Mouse (Mus musculus) left cerebral cortex, postnatal 4 days (tissue): Measurements from ENCODE around the gene Dohh. TPM values are rescaled to one million over a fixed set of nuclear protein-coding genes. Genes with fewer than 3 reads are reported as not detected.
A peak's percentile ranks its signal among the peaks of the same experiment; 100 is the strongest.

ENCODE experiments used
- DNase-seq: peaks from one replicate; pipeline ENCODE4 v3.0.0-alpha.2; 2022
- intact Hi-C: fragments of 180-260 bp; cut with DNase I; formaldehyde crosslinking; loops from one replicate; pipeline ENCODE4 v1.15.1; 2025
- total RNA-seq, 2 experiments: library from RNA; stranded (reverse); gene quantifications; 2 replicates each; pipeline ENCODE4 v1.2.3; 2021

Gene Dohh
- total RNA-seq, 2 experiments from 2014 or later, result 58.8 to 61.5 TPM

DNA sequence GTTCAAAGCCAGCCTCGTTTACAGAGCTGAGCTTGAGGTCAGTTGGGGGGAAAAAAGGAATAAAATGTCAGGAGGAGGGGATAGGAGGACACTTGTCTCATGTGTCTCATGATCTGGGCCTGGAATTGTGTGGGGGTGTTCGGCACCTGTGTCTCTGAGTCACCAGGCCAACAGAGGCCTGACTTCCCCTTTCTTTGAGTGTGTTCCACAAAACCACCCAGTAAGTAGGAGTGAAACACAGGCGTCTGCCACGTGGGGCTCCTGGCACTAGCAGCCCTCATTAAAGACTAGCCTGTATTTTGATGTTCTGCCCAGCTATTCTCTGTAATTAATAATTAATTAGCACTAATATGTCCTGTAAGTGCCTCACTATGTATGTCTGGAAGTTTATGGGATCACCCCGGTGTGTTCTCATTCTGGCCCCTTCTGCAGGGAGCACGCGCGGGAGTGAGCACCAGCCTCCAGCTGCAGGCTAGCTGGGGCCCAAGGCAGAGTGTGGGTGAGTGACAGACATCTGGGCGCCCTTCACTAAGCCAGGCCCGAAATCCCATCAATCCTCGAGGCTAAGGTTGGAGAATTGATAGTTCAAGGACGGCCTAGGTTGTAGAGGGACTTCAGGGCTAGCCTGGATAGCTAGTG lies 27.8 kb upstream of the Dohh start:
- no peak for DNase-seq
- intact Hi-C loops, result no loop called here

GRCm38 (mm10) chr10:81356991-81357844 lies 27.0 kb upstream of the Dohh start, which contains the start of gene Mfsd12:
Gene Mfsd12 (plus strand): TSS chr10:81357491.
- peak; percentile 94 for DNase-seq
- intact Hi-C loops, result no loop called here

- intact Hi-C loops, result no loop called here
- DNase-seq, result no peak
Measured at GRCm38 (mm10) chr10:81358209-81358608, 26.0 kb upstream of the Dohh start.

- intact Hi-C loops, result no loop called here
- no peak for DNase-seq
Measured at GRCm38 (mm10) chr10:81358841-81359240, 25.4 kb upstream of the Dohh start.

DNA sequence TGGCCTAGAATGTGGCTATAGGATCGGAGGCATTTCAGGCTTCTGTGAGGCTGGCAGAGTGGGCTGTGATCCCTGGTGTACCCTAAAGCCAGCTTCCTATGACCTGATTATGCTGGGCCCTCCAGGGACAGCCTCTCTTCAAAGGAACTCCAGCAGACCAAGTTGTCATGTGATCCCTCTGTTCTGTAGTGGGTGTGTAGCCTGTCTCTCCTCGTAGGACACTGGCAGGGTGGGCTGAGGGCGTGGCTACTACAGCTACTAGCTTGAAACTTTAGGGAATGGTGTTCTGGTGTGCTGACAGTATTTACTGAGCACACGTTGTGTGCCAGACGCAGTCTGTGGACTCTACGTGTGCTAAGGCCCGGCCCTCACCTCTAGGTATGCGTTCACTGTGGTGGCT lies 23.5 kb upstream of the Dohh start:
- DNase-seq, result no peak
- intact Hi-C loops, result no loop called here

DNA sequence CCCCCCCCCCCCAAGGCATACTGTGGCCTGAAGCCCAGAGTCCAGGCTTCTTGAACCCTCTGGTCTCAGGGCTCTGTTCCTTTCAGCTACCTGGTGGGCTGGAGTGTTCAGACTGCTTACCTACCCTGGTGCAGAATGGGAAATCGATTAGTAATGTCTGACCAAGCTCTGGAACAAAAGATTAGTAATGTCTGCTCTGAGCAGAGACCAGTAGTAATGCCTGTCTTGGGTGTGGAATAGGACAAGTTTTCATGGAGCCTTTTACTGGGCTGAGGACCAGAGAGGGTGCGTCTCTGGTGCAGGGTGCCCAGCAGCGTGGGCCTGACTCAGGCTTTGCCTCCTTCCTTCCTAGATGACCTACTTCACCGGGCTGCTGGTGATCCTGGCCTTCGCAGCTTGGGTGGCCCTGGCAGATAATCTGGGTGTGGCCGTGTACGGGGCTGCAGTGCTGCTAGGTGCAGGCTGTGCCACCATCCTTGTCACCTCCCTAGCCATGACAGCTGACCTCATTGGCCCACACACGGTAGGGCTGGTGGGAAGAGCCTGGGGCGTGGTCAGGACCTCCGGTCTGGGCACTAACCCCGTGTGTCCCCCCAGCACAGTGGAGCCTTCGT lies 21.8 kb upstream of the Dohh start:
- intact Hi-C loops, result no loop called here
- no peak for DNase-seq

DNA sequence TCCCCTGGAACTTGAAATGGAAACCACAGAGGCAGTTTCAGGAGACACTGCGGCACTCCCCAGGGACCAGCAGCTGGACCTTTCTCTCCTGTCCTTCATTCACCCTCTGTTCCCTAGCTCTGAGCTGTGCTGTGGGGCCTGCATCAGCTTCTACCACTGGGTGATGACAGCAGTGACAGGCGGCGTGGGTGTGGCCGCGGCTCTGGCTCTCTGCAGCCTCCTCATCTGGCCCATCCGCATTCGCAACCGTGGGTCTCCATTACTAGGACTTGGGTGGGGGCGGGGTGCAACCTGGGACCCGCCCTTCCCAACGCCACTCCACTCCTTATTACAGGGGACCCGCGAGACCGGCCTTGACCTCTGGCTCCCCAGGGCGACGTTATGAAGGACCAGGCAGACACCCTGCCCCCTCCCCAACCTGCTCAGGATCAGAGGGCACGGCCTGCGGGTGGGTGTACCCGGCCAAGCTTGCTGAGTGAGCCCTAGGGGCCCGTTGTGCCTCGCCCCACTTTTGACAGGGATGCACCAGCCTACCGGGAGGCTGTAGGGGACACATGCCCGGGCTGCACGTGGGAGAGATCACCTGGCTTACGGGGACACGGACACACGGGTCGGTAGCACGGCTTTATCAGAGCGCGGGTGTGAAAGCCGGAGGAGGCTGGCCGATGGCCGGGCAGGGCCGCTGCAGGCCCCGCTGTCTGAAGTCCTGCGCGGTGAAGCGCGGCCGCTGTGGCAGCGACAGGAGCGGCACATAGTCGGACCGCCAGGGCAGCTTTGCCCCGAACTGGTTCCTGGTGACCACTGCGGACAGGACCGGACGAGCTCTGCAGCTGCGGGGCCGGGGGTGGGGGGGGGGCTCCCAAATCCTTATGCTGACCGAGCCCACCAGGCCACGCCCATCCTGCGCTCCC lies 20.5 kb upstream of the Dohh start:
- intact Hi-C loops, result no loop called here
- no peak for DNase-seq

GRCm38 (mm10) chr10:81364666-81365065 lies 19.6 kb upstream of the Dohh start:
- no peak for DNase-seq
- intact Hi-C loops, result no loop called here

- intact Hi-C loops, result no loop called here
- DNase-seq, result no peak
Measured at GRCm38 (mm10) chr10:81365073-81365472, 19.2 kb upstream of the Dohh start.

DNA sequence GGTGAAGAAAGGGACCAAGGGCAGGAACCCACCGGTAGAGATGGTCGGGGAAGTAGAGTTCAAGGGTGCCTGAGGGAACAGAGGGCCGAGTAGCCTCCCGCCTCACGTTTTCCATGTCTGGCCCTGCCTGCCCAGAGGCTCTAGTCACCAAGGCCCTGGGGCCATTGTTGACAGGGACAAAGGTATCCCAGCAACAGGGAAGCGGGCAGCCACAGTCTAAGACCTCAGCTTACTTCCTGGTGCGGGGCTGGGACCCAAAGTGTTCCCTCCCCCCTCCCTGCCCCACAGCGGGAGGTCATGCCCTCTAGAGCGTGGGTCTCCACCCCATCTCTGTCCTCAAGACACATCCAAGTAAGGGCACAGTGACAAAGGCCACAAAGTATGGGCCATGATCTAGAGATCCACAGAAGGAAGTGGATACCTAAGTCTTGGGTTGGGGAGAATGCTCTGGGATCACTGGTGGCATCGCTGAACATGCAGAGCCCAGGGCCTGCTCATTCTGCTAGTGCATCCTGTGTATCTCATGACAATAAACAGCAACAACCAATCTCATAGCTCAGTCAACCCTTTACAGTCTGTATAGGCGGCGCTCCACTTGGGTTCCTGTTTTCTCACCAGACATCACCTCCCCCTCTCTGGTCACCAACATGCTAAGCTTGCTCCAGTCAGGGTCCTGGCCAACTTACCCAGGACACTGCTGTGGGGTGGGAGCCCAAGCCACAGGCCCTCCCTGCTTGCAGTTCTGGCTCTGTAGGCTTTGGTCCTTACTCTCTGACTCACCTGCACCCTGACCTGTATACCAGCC lies 18.4 kb upstream of the Dohh start, which contains the start of gene 4930404N11Rik:
Gene 4930404N11Rik (minus strand): TSS at position 145 of the 805 bp plus-strand sequence.
- no peak for DNase-seq
- intact Hi-C loops, result no loop called here

- DNase-seq, result no peak
- intact Hi-C loops, result no loop called here
Measured at GRCm38 (mm10) chr10:81366477-81367206, 17.6 kb upstream of the Dohh start.

DNA sequence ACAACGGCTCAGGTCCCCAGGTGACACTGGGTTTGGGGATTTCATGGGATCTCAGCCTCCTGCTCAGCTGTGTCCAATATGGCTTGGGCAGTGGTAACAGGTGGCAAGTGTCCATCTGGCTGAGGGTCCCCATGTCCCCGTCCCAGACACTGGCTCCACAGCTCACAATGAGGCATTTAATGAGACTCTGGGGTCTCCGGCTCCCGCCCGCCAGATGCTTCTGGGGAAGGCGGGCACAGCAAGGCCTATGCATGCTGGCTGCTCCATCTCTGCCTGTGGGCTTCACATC lies 17.1 kb upstream of the Dohh start:
- intact Hi-C loops, result no loop called here
- no peak for DNase-seq

DNA sequence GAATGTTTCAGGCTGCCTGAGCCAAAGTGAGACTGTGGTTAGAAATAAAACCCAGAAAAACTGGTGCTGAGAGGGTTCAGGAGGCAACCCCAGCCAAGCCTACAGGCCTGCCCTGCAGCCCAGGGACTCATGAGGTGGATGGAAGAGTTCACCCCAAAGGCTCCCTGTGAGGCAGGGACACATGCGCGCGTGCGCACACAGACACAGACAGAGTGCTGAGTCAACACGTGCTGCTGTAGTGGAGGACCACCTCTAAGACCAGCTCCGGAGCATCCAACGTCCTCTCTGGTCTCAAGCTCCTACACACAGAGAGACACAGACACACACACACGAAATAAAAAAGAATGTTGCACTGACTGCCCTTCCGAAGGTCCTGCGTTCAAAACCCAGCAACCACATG lies 8.9 kb upstream of the Dohh start:
- intact Hi-C loops, result no loop called here
- no peak for DNase-seq

DNA sequence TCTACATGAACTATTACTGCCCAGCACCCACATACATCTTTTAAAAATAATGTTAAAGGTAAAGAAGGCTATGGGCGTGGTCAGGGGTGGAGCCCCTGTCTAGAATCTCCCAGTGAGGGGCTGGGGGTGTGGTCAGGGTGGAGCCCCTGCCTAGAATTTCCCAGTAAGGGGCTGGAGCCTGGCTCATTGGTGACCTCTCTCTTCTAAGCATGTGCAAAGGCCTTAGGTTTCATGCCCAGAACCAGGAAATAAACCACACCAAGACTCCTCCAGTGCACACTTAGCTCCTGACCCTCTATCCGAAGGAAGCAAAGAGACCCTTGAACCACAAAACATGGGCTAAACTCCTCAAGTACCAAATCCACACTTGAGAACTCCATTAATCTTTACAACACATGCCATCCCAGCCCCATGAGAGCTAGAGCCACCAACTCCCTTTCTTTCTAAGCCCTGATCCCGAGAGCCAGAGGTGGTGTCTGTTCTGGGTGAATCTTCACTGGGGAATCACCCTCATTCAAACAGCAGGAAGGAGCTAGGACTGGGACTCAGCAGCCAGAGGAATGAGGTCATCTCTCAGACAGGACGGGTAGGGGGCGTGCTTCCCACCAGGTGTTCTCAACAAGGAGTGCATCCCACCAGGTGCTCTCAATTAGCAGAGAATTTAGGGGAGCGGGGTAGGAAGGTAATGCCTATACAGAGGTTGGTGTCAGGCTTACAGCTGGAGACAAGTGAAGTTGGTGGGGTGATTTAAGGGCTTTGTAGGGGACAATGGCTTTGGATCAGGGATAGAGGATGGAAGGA lies 7.5 kb upstream of the Dohh start:
- no peak for DNase-seq
- intact Hi-C loops, result no loop called here

DNA sequence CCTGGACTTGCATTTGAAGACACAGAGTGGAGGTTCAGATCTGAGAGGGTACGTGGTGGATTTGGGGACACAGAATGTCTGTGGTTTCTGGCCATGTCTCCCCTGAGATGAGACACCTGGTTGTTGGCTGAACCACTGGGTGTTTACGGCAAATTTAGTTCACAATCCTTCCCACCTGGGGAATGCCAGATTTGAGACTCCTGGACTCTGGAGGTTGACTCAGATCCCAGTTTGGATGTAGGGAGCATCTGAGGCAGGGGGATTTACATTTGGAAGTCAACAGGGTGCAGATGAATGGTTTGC lies 6.9 kb upstream of the Dohh start:
- no peak for DNase-seq

DNA sequence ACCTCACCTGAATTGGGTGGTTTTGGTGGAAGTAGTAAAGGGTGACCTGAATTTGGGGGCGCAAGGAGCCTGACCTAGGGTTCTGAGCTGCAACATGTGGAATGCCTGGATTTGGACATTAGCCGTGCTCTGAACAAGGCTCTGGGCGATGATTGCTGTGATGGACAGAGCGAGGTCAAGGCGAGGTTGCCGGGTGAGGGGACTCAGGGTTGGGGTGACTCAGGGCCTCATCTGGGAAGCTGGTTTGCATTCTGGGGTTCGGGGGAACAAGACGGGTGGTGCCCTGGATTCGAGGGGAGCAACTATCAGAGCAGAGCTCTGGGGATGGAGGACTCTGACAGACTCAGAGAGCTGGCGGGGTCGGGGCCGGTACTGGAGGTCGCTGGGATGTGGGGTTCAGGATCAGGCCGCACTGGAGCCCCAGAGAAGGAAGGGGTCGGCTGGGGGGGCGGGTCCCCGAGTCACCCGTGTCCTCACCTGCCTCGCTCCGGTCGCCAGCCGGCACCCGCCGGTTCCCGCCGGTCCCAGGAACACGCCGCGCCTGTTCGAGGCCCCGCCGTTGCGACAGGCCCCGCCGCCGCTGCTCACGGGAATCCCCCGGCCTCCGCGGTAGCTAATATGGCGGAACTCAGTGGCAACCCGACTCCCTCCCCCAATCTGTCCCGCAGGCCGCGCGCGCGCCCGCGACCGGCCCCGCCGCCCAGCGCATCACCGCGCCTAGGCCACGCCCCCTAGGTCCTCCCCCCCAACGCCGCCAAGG lies 6.3 kb upstream of the Dohh start, which contains the start of gene Fzr1:
Gene Fzr1 (minus strand): TSS at position 724 of the 760 bp plus-strand sequence.
- intact Hi-C loops, result no loop called here
- DNase-seq, result no peak

More for the DNA sequence above, 6.9 kb upstream of the Dohh start:
- intact Hi-C loops, result no loop called here

- intact Hi-C loops, result no loop called here
Measured at GRCm38 (mm10) chr10:81378553-81379182, 5.6 kb upstream of the Dohh start.

More at GRCm38 (mm10) chr10:81378553-81379182, 5.6 kb upstream of the Dohh start:
- peak; percentile 100 for DNase-seq
